ENCODE assay signal across 10 mouse cellular contexts in the genomic region with DNA sequence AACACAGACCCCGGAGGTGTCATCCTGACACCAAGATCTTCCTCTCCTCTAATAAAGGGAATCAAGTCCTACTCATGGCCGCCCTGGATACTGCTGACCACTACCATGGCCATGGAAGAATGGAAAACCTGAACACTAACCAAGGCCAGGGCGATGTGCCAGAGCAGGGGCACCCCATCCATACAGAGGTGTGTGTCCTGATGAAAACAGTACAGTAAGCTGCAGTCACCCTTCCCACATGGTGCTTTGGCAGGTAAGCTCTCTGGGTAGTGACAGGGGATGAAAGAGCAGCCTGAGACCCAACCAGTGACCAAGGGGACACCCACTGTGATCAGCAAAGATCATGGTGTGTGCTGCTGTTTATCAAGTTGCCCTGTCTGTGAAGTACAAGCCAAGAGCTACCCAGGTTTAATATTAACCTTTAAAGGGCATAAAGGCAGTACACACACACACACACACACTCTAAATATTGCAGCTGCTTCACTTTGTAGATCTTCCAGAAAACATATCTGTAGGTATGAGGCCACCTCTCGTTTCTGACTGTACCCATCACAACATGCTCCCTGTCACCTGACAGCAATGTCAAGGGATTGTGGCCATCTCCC.
"Had no signal": no experiment of that assay in that cellular context is flagged by ENCODE, and none has a peak within 500 bp of the region (broad histone marks: within the 10 kb centered on the region; RNA-seq: fewer than 3 reads in every experiment).

No protein-coding gene starts in this region.

- H3K4me2 ChIP-seq: limb, embryonic 15.5 days; midbrain, embryonic 12.5 days; neural tube, embryonic 13.5 days had no signal

- H3K9ac ChIP-seq: limb, embryonic 15.5 days; liver, embryonic 14.5 days; midbrain, embryonic 12.5 days; neural tube, embryonic 13.5 days had no signal

- H3K27me3 ChIP-seq: limb, embryonic 15.5 days; midbrain, embryonic 12.5 days; neural tube, embryonic 13.5 days had no signal

- H3K36me3 ChIP-seq: limb, embryonic 15.5 days had no signal

- ATAC-seq: intestine, postnatal 0 days had no signal

- H3K4me3 ChIP-seq: limb, embryonic 15.5 days; midbrain, embryonic 12.5 days; neural tube, embryonic 13.5 days had no signal

- H3K9me3 ChIP-seq: limb, embryonic 15.5 days; midbrain, embryonic 12.5 days; neural tube, embryonic 13.5 days had no signal

- DNase-seq: layer of hippocampus, adult 9-11 months; layer of hippocampus, postnatal 36 days; lung, adult 18-20 months; right cerebral cortex, postnatal 14 days; thymus, postnatal 36 days had no signal

- H3K27ac ChIP-seq: limb, embryonic 15.5 days; liver, embryonic 14.5 days; midbrain, embryonic 12.5 days; neural tube, embryonic 13.5 days had no signal
